Mouse (Mus musculus): ENCODE results near the gene Acadsb. TPM values are rescaled to one million over a fixed set of nuclear protein-coding genes. Genes with fewer than 3 reads are reported as not detected.

The Acadsb gene
- 145 TPM for polyA plus RNA-seq (2014; fragmentation: Illumina TruSeq; extraction: RNeasy Lipid Tissue Mini Kit (QIAGEN cat#74804); ENCODE audit: low read depth, low replicate concordance)

GRCm38 (mm10) chr7:131410416-131411058 lies at the start of gene Acadsb, which contains the start of gene Ikzf5:
TSS of gene Acadsb (plus strand) at chr7:131410601.
TSS of gene Ikzf5 (minus strand) at chr7:131410521.

GRCm38 (mm10) chr7:131362615-131363300 lies 47.6 kb upstream of the Acadsb start, which contains the start of gene 2310057M21Rik:
TSS of gene 2310057M21Rik (minus strand) at chr7:131362759.

GRCm38 (mm10) chr7:131370648-131371469 lies 39.5 kb upstream of the Acadsb start, which contains the start of gene Pstk:
TSS of gene Pstk (plus strand) at chr7:131371141.

Other genes starting within 250 kb of the Acadsb start
- gene 5430419D17Rik, start 236.2 kb upstream of the Acadsb start, polyA plus RNA-seq (2014; fragmentation: Illumina TruSeq; extraction: RNeasy Lipid Tissue Mini Kit (QIAGEN cat#74804); ENCODE audit: low read depth, low replicate concordance): 2.5 TPM
- 2,087 TPM for gene Cuzd1, start 88.3 kb upstream of the Acadsb start, polyA plus RNA-seq (2014; fragmentation: Illumina TruSeq; extraction: RNeasy Lipid Tissue Mini Kit (QIAGEN cat#74804); ENCODE audit: low read depth, low replicate concordance)
- gene Fam24b, start 81.1 kb upstream of the Acadsb start, polyA plus RNA-seq (2014; fragmentation: Illumina TruSeq; extraction: RNeasy Lipid Tissue Mini Kit (QIAGEN cat#74804); ENCODE audit: low read depth, low replicate concordance): 8.0 TPM
- gene Fam24a, start 76.7 kb upstream of the Acadsb start, polyA plus RNA-seq (2014; fragmentation: Illumina TruSeq; extraction: RNeasy Lipid Tissue Mini Kit (QIAGEN cat#74804); ENCODE audit: low read depth, low replicate concordance): 3.3 TPM
- gene 2310057M21Rik, start 47.8 kb upstream of the Acadsb start, polyA plus RNA-seq (2014; fragmentation: Illumina TruSeq; extraction: RNeasy Lipid Tissue Mini Kit (QIAGEN cat#74804); ENCODE audit: low read depth, low replicate concordance): 5.9 TPM
- gene Pstk, start 39.5 kb upstream of the Acadsb start, polyA plus RNA-seq (2014; fragmentation: Illumina TruSeq; extraction: RNeasy Lipid Tissue Mini Kit (QIAGEN cat#74804); ENCODE audit: low read depth, low replicate concordance): 29.7 TPM
- gene Ikzf5, start 80 bp upstream of the Acadsb start, polyA plus RNA-seq (2014; fragmentation: Illumina TruSeq; extraction: RNeasy Lipid Tissue Mini Kit (QIAGEN cat#74804); ENCODE audit: low read depth, low replicate concordance): 16.2 TPM
- not detected for gene Hmx3, start 132.3 kb downstream of the Acadsb start, polyA plus RNA-seq (2014; fragmentation: Illumina TruSeq; extraction: RNeasy Lipid Tissue Mini Kit (QIAGEN cat#74804); ENCODE audit: low read depth, low replicate concordance)
- not detected for gene Hmx2, start 138.2 kb downstream of the Acadsb start, polyA plus RNA-seq (2014; fragmentation: Illumina TruSeq; extraction: RNeasy Lipid Tissue Mini Kit (QIAGEN cat#74804); ENCODE audit: low read depth, low replicate concordance)
- 40.4 TPM for gene Bub3, start 149.6 kb downstream of the Acadsb start, polyA plus RNA-seq (2014; fragmentation: Illumina TruSeq; extraction: RNeasy Lipid Tissue Mini Kit (QIAGEN cat#74804); ENCODE audit: low read depth, low replicate concordance)

All from adipose tissue, adult 10 weeks (tissue).